Mouse (Mus musculus) neural tube, embryonic 11.5 days (tissue): ENCODE results near the gene Brinp3. TPM values are rescaled to one million over a fixed set of nuclear protein-coding genes. Genes with fewer than 3 reads are reported as not detected.

Experiments
- ATAC-seq: fragments of 200-750 bp; cut with Nextera tagmentation; 2 replicates; pipeline ENCODE4 v1.8.0; 2017; ENCODE audit warnings: moderate number of reproducible peaks, mild to moderate bottlenecking, moderate TSS enrichment, moderate library complexity; ENCODE audit not compliant: insufficient read depth, low FRiP score, low TSS enrichment
- DNase-seq: peaks from one replicate; pipeline ENCODE4 v3.0.0-alpha.2; 2015; ENCODE audit warnings: low spot score
- H3K27ac ChIP-seq: fragments of 300-500 bp; sonication (generic); 2 replicates; pipeline ENCODE4 v1.5.1; 2014; ENCODE audit warnings: low read depth, mild to moderate bottlenecking, low read length
- H3K27me3 ChIP-seq: fragments of 300-500 bp; sonication (generic); 2 replicates; pipeline ENCODE4 v1.6.1; 2014; ENCODE audit warnings: mild to moderate bottlenecking, low read length, mixed read lengths; ENCODE audit not compliant: control insufficient read depth, insufficient read depth
- H3K36me3 ChIP-seq: fragments of 300-500 bp; sonication (generic); 2 replicates; pipeline ENCODE4 v1.6.1; 2014; ENCODE audit warnings: mild to moderate bottlenecking, low read length, moderate library complexity, mixed read lengths; ENCODE audit not compliant: control insufficient read depth, insufficient read depth
- H3K4me1 ChIP-seq: fragments of 300-500 bp; sonication (generic); 2 replicates; pipeline ENCODE4 v1.6.1; 2014; ENCODE audit warnings: low read length, mixed read lengths; ENCODE audit not compliant: control insufficient read depth, insufficient read depth
- H3K4me2 ChIP-seq: fragments of 300-500 bp; sonication (generic); 2 replicates; pipeline ENCODE4 v1.6.1; 2014; ENCODE audit warnings: low read depth, mild to moderate bottlenecking, moderate library complexity
- H3K4me3 ChIP-seq: fragments of 300-500 bp; sonication (generic); 2 replicates; pipeline ENCODE4 v1.5.1; 2014; ENCODE audit warnings: low read depth, low read length
- H3K9ac ChIP-seq: fragments of 300-500 bp; sonication (generic); 2 replicates; pipeline ENCODE4 v1.6.1; 2014; ENCODE audit warnings: mild to moderate bottlenecking, low read length
- H3K9me3 ChIP-seq: fragments of 300-500 bp; sonication (generic); 2 replicates; pipeline ENCODE4 v1.6.1; 2016; ENCODE audit warnings: low read length; ENCODE audit not compliant: control insufficient read depth
- WGBS: fragments of 180-500 bp; shearing (Covaris S2); extraction: QIAGEN DNeasy Blood & Tissue Kit; methylation state at CpG from one replicate; pipeline ENCODE4 v1.1.7; 2014; 5-methylcytosine and 5-hydroxymethylcytosine counted together
- polyA plus RNA-seq: library from polyadenylated mRNA; unstranded; fragments of >200 nt; fragmentation: Nextera tagmentation; extraction: Ambion mirVana; gene quantifications from 2 replicates; pipeline ENCODE4 v1.2.1, GENCODE M21; 2014

Gene Brinp3
- 1.4 and 1.6 TPM in 2 replicates for polyA plus RNA-seq

DNA sequence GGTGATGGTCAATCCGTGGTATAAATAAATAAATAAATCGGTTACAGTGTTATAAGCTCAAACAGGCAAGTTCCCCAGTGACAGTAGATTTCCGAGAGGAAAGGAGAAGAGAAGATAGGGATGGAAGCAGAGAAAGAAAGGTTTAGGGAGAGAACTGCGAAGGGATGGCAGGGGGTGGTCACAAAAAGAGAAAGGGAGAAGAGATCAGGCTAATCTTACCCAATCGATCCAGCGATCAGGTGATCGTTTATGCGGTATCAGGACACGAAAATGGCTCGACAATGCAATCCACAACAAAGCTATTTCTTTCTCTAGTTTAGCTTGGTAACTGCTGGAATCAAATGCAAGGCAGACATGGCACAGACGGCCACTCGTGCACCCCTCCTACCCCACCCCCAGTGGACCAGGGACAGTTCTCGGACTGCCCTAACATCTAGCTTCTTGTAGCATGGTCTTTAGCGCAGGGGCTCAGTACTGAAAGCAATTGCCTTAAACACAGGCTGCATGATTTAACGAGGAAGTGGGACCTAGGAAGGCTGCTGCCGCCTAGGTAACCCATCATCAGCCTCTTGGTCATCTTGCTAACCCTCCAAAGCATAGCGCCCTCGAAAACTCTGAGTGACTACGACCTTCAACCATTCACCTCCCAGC, at the start of gene Brinp3:
TSS of gene Brinp3 (plus strand) at position 80 of the 651 bp plus-strand sequence.
- Histone ChIP-seq H3K4me2 (peak within 1 kb of the TSS; percentile 55), H3K9ac (peak within 1 kb of the TSS; percentile 29; the same call in 1 of the 2 replicates), H3K4me3 (peak within 1 kb of the TSS; percentile 33), H3K4me1 (no peaks in the 10 kb centered on the region), H3K27me3 (peaks cover 20% of the 10 kb centered on the region), H3K27ac (no peak within 1 kb of the TSS), H3K36me3 (no peaks in the 10 kb centered on the region), H3K9me3 (no peaks in the 10 kb centered on the region)
- no peak for ATAC-seq
- peak; percentile 26 for DNase-seq
- 3% methylated on average over 19 of the region's 19 CpGs for WGBS

DNA sequence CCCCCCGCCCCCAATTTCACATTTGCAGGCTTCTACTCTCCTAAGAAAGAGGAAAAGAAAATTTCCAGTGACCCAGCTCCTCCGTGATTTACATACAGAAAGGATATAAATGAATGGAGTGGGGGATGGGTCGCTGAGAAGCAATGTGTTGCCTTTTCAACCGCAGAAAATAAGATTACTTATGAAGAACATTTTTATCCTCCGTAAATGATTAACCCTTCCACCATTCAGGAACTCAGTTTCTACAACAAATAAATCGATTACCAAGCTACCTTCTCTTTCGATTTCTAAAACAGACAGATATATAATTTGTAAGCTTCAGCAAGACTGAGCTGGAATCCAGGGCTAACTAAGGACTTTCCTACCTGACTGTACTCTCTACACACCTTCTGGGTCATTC, 339 bp upstream of the Brinp3 start:
- no peak for ATAC-seq
- no peaks in the 10 kb centered on the region for H3K4me1 ChIP-seq
- no peaks in the 10 kb centered on the region for H3K9me3 ChIP-seq
- H3K9ac ChIP-seq, result no peak overlapping the region
- 14% methylated on average over 7 of the region's 7 CpGs for WGBS
- peak overlapping the region; percentile 33 for H3K4me3 ChIP-seq
- DNase-seq, result no peak
- no peak overlapping the region for H3K27ac ChIP-seq
- H3K36me3 ChIP-seq, result no peaks in the 10 kb centered on the region
- peaks cover 20% of the 10 kb centered on the region for H3K27me3 ChIP-seq
- peak overlapping the region; percentile 55 for H3K4me2 ChIP-seq

DNA sequence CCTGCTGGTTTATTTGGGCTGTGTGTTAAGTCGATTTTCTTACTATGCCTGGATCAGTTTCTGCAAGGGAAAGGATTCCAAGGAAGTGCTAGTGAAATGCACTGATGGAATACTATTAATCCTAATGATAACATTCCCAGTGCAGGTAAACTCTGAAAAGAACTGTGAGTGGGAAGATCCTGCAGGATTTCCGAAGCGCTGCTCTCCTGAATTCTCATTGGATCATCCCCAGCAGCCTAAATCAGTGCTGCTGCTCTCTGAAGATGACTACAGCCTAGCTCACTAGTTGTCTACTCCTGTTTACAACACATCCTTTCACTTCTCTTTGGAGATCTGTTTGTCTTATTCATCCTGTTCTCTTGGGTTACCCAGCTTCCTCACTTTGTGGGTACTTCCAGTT, 826 bp downstream of the Brinp3 start:
- no peak overlapping the region for H3K9ac ChIP-seq
- ATAC-seq, result no peak

DNA sequence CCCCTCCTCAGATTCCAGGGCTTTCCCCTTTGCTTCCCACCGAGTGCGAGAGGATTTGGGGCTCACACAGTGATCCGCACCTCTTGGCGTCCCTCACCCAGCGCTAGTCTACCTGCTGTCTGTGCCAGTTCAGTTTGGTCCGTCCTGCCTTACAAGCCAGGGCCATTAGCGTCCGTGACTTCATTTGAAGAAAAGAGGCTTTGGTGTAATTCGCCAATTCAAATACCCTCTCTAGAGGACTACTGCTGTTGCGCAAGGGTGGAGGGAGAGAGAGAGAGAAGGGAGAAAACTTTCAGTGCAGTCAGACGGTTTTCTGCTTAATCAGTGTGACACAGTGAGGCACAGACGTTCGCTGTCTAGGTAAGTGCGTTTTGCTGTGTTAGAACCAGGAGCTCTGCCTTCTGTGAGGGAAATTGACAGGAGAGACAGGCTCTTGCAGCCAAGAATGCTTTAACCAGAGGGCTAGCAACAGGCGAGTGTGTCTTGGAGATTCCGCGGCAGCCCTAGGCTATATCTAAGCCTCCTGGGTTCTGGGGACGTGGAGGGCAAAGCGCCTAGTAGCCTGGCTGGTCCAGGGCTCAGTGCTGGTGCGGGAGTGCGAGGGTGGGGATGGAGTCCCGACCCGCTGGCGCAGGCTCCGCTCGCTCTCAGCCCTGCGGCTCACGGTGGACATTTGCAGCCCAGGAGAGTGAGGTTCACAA, 3.0 kb downstream of the Brinp3 start:
- H3K4me3 ChIP-seq, result peak overlapping the region; percentile 41
- no peaks in the 10 kb centered on the region for H3K9me3 ChIP-seq
- no peaks in the 10 kb centered on the region for H3K36me3 ChIP-seq
- under 1% methylated on average over 28 of the region's 28 CpGs for WGBS
- ATAC-seq, result peak; percentile 73
- H3K4me2 ChIP-seq, result peak overlapping the region; percentile 72
- no peak overlapping the region for H3K27ac ChIP-seq
- no peaks in the 10 kb centered on the region for H3K4me1 ChIP-seq
- peaks cover 20% of the 10 kb centered on the region for H3K27me3 ChIP-seq
- peak overlapping the region; percentile 31; the same call in 1 of the 2 replicates for H3K9ac ChIP-seq
- DNase-seq, result peak; percentile 63

More for the DNA sequence above, 826 bp downstream of the Brinp3 start:
- peak overlapping the region; percentile 55 for H3K4me2 ChIP-seq
- no peak overlapping the region for H3K4me3 ChIP-seq
- H3K9me3 ChIP-seq, result no peaks in the 10 kb centered on the region
- WGBS, result 5% methylated on average over 3 of the region's 3 CpGs
- H3K27ac ChIP-seq, result no peak overlapping the region
- no peak for DNase-seq
- peaks cover 20% of the 10 kb centered on the region for H3K27me3 ChIP-seq
- no peaks in the 10 kb centered on the region for H3K36me3 ChIP-seq
- no peaks in the 10 kb centered on the region for H3K4me1 ChIP-seq

DNA sequence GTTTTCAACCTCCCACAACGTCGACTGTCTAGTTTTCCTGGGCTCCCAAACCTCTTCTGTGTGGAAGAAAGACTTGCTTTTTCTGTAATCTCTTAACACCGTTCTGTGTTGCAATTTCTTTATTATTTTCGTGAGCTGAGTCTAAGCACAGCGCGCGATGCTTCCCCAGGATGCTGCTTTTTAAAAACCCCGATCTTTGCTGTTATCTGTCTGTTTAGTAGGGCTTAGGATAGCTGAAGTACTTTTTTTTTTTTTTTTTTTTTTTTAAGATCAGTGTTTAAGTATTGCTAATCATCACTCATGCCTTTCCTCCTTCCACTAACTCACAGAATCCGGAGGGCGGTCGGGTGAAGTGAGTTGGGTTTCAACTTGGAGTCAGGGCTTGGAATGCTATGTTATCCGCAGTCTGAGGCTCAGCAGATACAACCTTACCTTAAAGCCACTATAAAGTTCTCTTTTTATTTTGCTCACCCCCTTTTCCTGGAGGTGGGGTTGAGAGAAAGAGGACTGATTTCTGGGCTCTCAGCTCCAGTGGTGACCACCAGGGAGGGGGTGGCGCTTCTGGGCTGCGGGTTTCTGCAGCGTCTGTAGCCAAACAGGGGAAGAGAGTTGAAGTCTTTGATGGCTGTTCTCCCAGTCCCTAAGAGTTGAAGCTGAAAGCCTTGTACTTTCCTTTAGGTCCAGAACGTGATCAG, 3.7 kb downstream of the Brinp3 start:
- no peak overlapping the region for H3K27ac ChIP-seq
- H3K4me2 ChIP-seq, result peak overlapping the region; percentile 72
- H3K9ac ChIP-seq, result peak overlapping the region; percentile 31; the same call in 1 of the 2 replicates
- no peaks in the 10 kb centered on the region for H3K4me1 ChIP-seq
- 0% methylated on average over 16 of the region's 16 CpGs for WGBS
- H3K9me3 ChIP-seq, result no peaks in the 10 kb centered on the region
- no peaks in the 10 kb centered on the region for H3K36me3 ChIP-seq
- H3K27me3 ChIP-seq, result peaks cover 20% of the 10 kb centered on the region
- DNase-seq, result peak; percentile 41
- H3K4me3 ChIP-seq, result peak overlapping the region; percentile 41
- no peak for ATAC-seq

DNA sequence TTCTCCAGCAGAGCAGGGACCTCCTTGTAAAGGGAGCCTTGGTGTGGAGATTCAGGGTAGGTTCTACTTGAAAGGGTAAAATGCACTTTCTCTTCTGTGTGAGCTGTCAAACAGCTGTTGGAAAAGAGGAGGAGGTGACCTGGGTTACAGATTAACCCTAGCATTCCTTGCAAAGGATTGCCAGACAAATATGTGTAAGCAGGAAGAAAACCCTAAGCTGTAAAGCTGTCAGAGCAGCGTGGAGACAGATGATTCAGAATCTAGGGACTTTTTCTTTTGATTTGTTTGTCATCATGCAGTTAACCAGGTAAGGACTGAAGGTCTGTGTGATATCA, 4.2 kb downstream of the Brinp3 start:
- Histone ChIP-seq H3K36me3 (no peaks in the 10 kb centered on the region), H3K4me1 (no peaks in the 10 kb centered on the region), H3K4me2 (peak overlapping the region; percentile 72), H3K27me3 (peaks cover 20% of the 10 kb centered on the region), H3K9ac (no peak overlapping the region), H3K27ac (no peak overlapping the region), H3K4me3 (no peak overlapping the region), H3K9me3 (no peaks in the 10 kb centered on the region)
- no peak for ATAC-seq
- DNase-seq, result no peak
- WGBS, result 3% methylated on average over 1 of the region's 1 CpGs

DNA sequence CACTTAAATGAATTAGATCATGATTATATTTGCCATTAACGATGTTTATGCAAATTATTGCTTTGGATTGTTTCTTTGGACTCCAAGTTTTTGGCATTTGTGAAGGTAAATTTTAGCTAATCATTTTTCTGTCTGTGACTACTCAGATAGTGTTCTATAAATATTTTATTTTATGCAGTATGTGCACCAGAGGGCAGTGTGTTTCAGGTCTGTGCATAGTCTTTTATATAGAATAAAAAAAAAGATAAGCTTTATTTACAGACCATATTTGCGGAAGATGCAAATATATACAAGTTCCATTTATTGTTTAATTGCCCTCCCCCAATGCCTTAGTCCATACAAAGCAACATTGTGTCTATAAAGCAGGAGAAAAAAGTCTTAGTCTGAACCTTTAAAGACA, 20.8 kb downstream of the Brinp3 start:
- WGBS, result 88% methylated on average over 2 of the region's 2 CpGs
- no peak overlapping the region for H3K9ac ChIP-seq
- no peak overlapping the region for H3K4me2 ChIP-seq
- no peaks in the 10 kb centered on the region for H3K27me3 ChIP-seq
- no peaks in the 10 kb centered on the region for H3K9me3 ChIP-seq
- H3K36me3 ChIP-seq, result no peaks in the 10 kb centered on the region
- H3K27ac ChIP-seq, result no peak overlapping the region
- H3K4me3 ChIP-seq, result no peak overlapping the region
- ATAC-seq, result no peak
- H3K4me1 ChIP-seq, result no peaks in the 10 kb centered on the region
- DNase-seq, result no peak

DNA sequence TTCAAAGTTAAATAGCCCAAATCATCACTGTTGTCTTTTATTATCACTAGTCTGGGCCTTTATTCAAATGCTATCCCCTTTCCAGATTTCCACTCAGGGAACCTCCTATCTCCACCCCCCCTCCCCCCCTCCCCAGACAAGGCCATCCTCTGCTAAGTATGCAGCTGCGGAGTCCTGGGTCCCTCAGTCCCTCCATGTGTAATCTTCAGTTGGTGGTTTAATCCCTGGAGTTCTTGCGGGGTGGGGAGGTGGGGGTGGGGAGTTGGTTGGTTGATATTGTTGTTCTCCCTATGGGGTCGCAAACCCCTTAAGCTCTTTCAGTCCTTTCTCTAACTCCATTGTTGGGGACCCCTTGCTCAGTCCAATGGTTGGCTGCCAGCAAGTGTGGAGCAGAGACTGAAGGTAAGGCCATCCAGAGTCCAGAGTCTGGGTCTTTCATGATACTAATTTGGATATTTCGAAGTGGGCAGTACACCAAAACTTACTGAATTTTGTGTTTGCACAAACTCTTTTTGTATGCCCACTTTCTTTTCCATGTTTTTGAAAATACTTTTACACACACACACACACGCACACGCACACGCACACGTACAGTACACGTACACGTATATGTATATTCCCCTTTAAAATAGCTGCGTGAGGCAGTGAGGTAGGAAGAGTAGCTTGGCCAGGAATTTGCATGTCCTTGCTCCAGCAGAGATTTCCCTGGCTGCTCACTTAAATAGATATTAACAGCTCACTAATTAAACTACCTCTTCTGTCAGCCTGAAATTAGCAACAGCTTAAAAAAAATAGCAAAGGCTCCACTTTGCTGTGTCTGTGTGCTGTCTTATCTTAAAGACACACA, 29.4 kb downstream of the Brinp3 start:
- Histone ChIP-seq H3K4me3 (no peak overlapping the region), H3K27ac (no peak overlapping the region), H3K27me3 (no peaks in the 10 kb centered on the region), H3K4me1 (no peaks in the 10 kb centered on the region), H3K9ac (no peak overlapping the region), H3K9me3 (no peaks in the 10 kb centered on the region), H3K4me2 (no peak overlapping the region), H3K36me3 (no peaks in the 10 kb centered on the region)
- DNase-seq (no peak), ATAC-seq (no peak)
- 73% methylated on average over 11 of the region's 11 CpGs for WGBS
